In genomic region chr8:63088984-63089383, GRCm38 (mm10) we compare ENCODE assay signal across 16 mouse cellular contexts.
"Had no signal": no experiment of that assay in that cellular context is flagged by ENCODE, and none has a peak within 500 bp of the region (broad histone marks: within the 10 kb centered on the region; RNA-seq: fewer than 3 reads in every experiment).

No protein-coding gene starts in this region.

- H3K27ac ChIP-seq: neural tube, embryonic 13.5 days; neural tube, embryonic 15.5 days; stomach, embryonic 15.5 days; stomach, postnatal 0 days had no signal

- DNase-seq: retina, postnatal 1 day; right cerebral cortex, adult 18-20 months; right cerebral cortex, postnatal 14 days; right cerebral cortex, postnatal 25 days; right cerebral cortex, postnatal 4 days; spleen, adult 18-20 months; thymus, adult 18-20 months; thymus, adult 2 months; thymus, postnatal 14 days; thymus, postnatal 25 days; thymus, postnatal 36 days; thymus, postnatal 4 days had no signal

- H3K4me3 ChIP-seq: neural tube, embryonic 13.5 days; neural tube, embryonic 15.5 days; stomach, embryonic 15.5 days had no signal
